Mouse (Mus musculus): Measurements from ENCODE around the gene Tcaf3.

The Tcaf3 gene

GRCm38 (mm10) chr6:42542036-42543031 lies 55.2 kb downstream of the Tcaf3 start:
- DNase-seq (ENCODE audit: low spot score): peak; percentile 4

- no peak for DNase-seq (ENCODE audit: low spot score)
These were observed 56.8 kb downstream of the Tcaf3 start for GRCm38 (mm10) chr6:42540681-42541080.

- DNase-seq (ENCODE audit: low spot score): no peak
These were observed 57.8 kb downstream of the Tcaf3 start for GRCm38 (mm10) chr6:42539711-42540110.
